Mouse (Mus musculus) adrenal gland, postnatal 10 days (tissue): ENCODE results near the gene Vasp. TPM values are rescaled to one million over a fixed set of nuclear protein-coding genes. Genes with fewer than 3 reads are reported as not detected.

Source experiments
- DNase-seq: peaks from one replicate; pipeline ENCODE4 v3.0.0; 2021; ENCODE audit warnings: mixed read lengths
- total RNA-seq, 2 experiments: library from RNA; stranded (reverse); gene quantifications; 2 replicates each; pipeline ENCODE4 v1.2.3; 2021

Gene Vasp
- total RNA-seq, 2 experiments from 2014 or later = 73.9 to 77.2 TPM

- DNase-seq = no peak
These were observed 61.6 kb downstream of the Vasp start for GRCm38 (mm10) chr7:19210010-19210409.

- DNase-seq = peak; percentile 40
These were observed 62.1 kb downstream of the Vasp start for GRCm38 (mm10) chr7:19209494-19209893.

- peak; percentile 76 for DNase-seq
These were observed 62.6 kb downstream of the Vasp start for GRCm38 (mm10) chr7:19208944-19209472.

- no peak for DNase-seq
These were observed 63.3 kb downstream of the Vasp start for GRCm38 (mm10) chr7:19208201-19208910.

Other genes with a start within 250 kb of the Vasp start
- gene Foxa3, start 248.3 kb downstream of the Vasp start, total RNA-seq = 10 to 100 TPM in 1 of 2 experiments, 1 to 10 TPM in 1; 4.8 to 14.0 TPM
- 10 to 100 TPM; 78.0 to 89.0 TPM for gene Sympk, start 247.4 kb downstream of the Vasp start, total RNA-seq
- gene Rsph6a, start 217.1 kb downstream of the Vasp start, total RNA-seq = not detected
- gene Dmwd, start 195.6 kb downstream of the Vasp start, total RNA-seq = 10 to 100 TPM; 43.5 to 48.4 TPM
- 10 to 100 TPM; 51.8 to 93.9 TPM for gene Dmpk, start 188.0 kb downstream of the Vasp start, total RNA-seq
- gene Six5, start 177.2 kb downstream of the Vasp start, total RNA-seq = 10 to 100 TPM; 12.3 to 17.3 TPM
- under 1 TPM; 0.21 to 0.24 TPM for gene Gm4969, start 153.4 kb downstream of the Vasp start, total RNA-seq
- 10 to 100 TPM; 10.7 to 11.1 TPM for gene Fbxo46, start 152.0 kb downstream of the Vasp start, total RNA-seq
- 10 to 100 TPM; 12.5 to 12.6 TPM for gene Qpctl, start 122.5 kb downstream of the Vasp start, total RNA-seq
- gene Snrpd2, start 122.1 kb downstream of the Vasp start, total RNA-seq = 10 to 100 TPM; 90.1 to 91.2 TPM
- gene Gipr, start 105.7 kb downstream of the Vasp start, total RNA-seq = under 1 TPM; 0.75 to 0.94 TPM
- gene Eml2, start 95.4 kb downstream of the Vasp start, total RNA-seq = 10 to 100 TPM; 37.7 to 41.0 TPM
- 1 to 10 TPM; 7.4 to 9.2 TPM for gene Gpr4, start 59.3 kb downstream of the Vasp start, total RNA-seq
- 10 to 100 TPM; 26.5 to 26.6 TPM for gene Opa3, start 43.5 kb downstream of the Vasp start, total RNA-seq
- gene Ppm1n, start 8.2 kb upstream of the Vasp start, total RNA-seq = under 1 TPM in 1 of 2 experiments, not detected in 1; 0.30 TPM
- gene Rtn2, start 10.8 kb upstream of the Vasp start, total RNA-seq = 10 to 100 TPM; 20.2 to 59.7 TPM
- 10 to 100 TPM in 1 of 2 experiments, 1 to 10 TPM in 1; 1.2 to 12.9 TPM for gene Fosb, start 38.2 kb upstream of the Vasp start, total RNA-seq
- gene Ercc1, start 73.0 kb upstream of the Vasp start, total RNA-seq = 10 to 100 TPM; 37.1 to 41.3 TPM
- 10 to 100 TPM; 11.5 to 11.7 TPM for gene Cd3eap, start 87.7 kb upstream of the Vasp start, total RNA-seq
- 1 to 10 TPM; 5.0 to 6.0 TPM for gene Ppp1r13l, start 87.9 kb upstream of the Vasp start, total RNA-seq
- 10 to 100 TPM; 18.8 to 29.0 TPM for gene Ercc2, start 110.2 kb upstream of the Vasp start, total RNA-seq
- 1 to 10 TPM; 1.4 to 1.7 TPM for gene Klc3, start 132.3 kb upstream of the Vasp start, total RNA-seq
- 100 to 1,000 TPM; 346 to 973 TPM for gene Ckm, start 133.0 kb upstream of the Vasp start, total RNA-seq
- gene Mark4, start 187.0 kb upstream of the Vasp start, total RNA-seq = 10 to 100 TPM; 35.0 to 37.1 TPM
- 10 to 100 TPM; 17.4 to 17.9 TPM for gene Exoc3l2, start 191.5 kb upstream of the Vasp start, total RNA-seq
- 1 to 10 TPM; 5.2 to 5.4 TPM for gene Bloc1s3, start 236.6 kb upstream of the Vasp start, total RNA-seq
- gene Trappc6a, start 236.6 kb upstream of the Vasp start, total RNA-seq = 10 to 100 TPM; 76.6 to 80.9 TPM
- under 1 TPM; 0.18 to 0.21 TPM for gene Nkpd1, start 246.0 kb upstream of the Vasp start, total RNA-seq